Mouse (Mus musculus): ENCODE results near the gene Kif13a. TPM values are rescaled to one million over a fixed set of nuclear protein-coding genes. Genes with fewer than 3 reads are reported as not detected.

The Kif13a gene
- polyA plus RNA-seq, 1 experiment from 2014 or later: 7.9 TPM

DNA sequence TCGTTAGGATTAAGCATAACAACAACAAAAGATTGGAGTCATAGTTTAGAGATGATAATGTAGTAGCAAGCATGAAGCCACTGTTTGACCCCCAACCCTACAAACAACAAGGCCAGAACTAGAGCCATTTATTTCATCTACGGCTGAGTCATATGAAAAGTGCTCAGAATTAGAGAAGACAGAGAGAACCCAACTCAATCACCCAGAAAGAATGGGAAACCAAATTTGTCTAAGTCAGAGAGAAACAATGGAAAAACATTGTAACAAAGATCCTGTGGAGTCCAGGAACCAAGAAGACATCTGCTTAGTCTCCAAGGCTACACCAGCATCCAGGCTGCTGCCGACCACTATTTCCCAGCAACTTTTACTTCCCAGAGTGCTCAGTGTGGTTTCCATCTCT lies 19.7 kb downstream of the Kif13a start:
- Histone ChIP-seq H3K9ac (ENCODE audit: low read length) (no peak overlapping the region), H3K27ac (ENCODE audit: low read length) (no peak overlapping the region), H3K4me1 (ENCODE audit: control insufficient read depth, insufficient read depth, low read length) (peaks cover 6% of the 10 kb centered on the region; the same call in 1 of the 2 replicates), H3K27me3 (ENCODE audit: control insufficient read depth, insufficient read depth, low read length) (no peaks in the 10 kb centered on the region), H3K4me3 (replicated peaks; ENCODE audit: low read length) (no peak overlapping the region), H3K36me3 (ENCODE audit: control insufficient read depth, insufficient read depth, low read length) (no peaks in the 10 kb centered on the region), H3K9me3 (replicated peaks; ENCODE audit: control insufficient read depth, low read length) (no peaks in the 10 kb centered on the region), H3K4me2 (ENCODE audit: low read depth, low read length) (no peak overlapping the region)
- no peak for ATAC-seq (ENCODE audit: insufficient read depth, low FRiP score)
- 57% methylated on average over 3 of the region's 3 CpGs for WGBS

DNA sequence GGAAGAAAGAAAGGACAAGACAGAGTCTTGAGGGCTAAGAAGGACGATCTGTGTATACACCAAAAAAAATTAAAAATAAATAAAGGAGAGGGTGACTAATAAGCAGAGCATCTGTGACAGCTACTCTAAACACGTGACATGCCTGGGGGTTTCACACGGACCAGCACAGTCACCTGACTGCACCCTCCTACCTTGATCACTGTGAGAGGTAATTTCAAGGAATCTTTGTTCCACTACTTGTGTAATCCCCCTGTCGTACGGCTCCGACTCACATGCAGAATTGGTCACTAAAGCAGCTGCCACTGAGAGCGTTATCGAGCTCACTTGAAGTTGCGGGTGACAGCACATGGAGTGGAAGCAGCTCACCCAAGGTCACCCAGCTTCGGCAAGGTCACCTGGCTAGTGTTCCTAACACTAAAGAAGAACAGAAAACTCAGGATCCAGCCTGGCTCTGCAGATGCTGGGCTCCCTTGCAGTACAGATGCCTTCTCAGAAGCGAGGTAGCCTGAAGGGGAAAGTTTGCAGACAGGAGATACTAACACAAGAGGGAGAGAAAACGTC lies 20.6 kb downstream of the Kif13a start:
- H3K9me3 ChIP-seq (replicated peaks; ENCODE audit: control insufficient read depth, low read length): no peaks in the 10 kb centered on the region
- WGBS: 60% methylated on average over 12 of the region's 12 CpGs
- no peak for ATAC-seq (ENCODE audit: insufficient read depth, low FRiP score)
- peaks cover 6% of the 10 kb centered on the region; the same call in 1 of the 2 replicates for H3K4me1 ChIP-seq (ENCODE audit: control insufficient read depth, insufficient read depth, low read length)
- H3K27ac ChIP-seq (ENCODE audit: low read length): no peak overlapping the region
- H3K9ac ChIP-seq (ENCODE audit: low read length): no peak overlapping the region
- no peaks in the 10 kb centered on the region for H3K27me3 ChIP-seq (ENCODE audit: control insufficient read depth, insufficient read depth, low read length)
- H3K36me3 ChIP-seq (ENCODE audit: control insufficient read depth, insufficient read depth, low read length): no peaks in the 10 kb centered on the region
- no peak overlapping the region for H3K4me2 ChIP-seq (ENCODE audit: low read depth, low read length)
- no peak overlapping the region for H3K4me3 ChIP-seq (replicated peaks; ENCODE audit: low read length)

DNA sequence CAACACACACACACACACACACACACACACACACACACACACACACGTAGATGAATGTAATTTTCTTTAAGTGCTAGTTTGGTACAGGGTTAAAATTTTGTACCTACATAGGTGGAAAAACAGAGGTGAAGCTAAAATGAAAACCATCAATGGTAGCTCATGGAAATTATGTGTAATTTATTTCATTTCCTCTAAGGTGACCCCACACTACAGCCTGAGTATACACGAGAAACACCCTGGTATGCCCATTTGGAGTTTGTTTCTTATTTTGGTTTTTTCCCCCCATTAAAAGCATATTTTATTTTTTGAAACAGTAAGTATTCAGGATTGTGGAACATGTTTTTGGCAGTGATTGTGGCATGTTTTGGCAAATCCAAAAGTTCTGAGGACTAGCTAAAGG lies 21.3 kb downstream of the Kif13a start:
- 81% methylated on average over 2 of the region's 2 CpGs for WGBS
- Histone ChIP-seq H3K9ac (ENCODE audit: low read length) (no peak overlapping the region), H3K4me3 (replicated peaks; ENCODE audit: low read length) (no peak overlapping the region), H3K4me2 (ENCODE audit: low read depth, low read length) (no peak overlapping the region), H3K36me3 (ENCODE audit: control insufficient read depth, insufficient read depth, low read length) (no peaks in the 10 kb centered on the region), H3K27me3 (ENCODE audit: control insufficient read depth, insufficient read depth, low read length) (no peaks in the 10 kb centered on the region), H3K27ac (ENCODE audit: low read length) (no peak overlapping the region), H3K9me3 (replicated peaks; ENCODE audit: control insufficient read depth, low read length) (no peaks in the 10 kb centered on the region), H3K4me1 (ENCODE audit: control insufficient read depth, insufficient read depth, low read length) (peaks cover 6% of the 10 kb centered on the region; the same call in 1 of the 2 replicates)
- ATAC-seq (ENCODE audit: insufficient read depth, low FRiP score): no peak

DNA sequence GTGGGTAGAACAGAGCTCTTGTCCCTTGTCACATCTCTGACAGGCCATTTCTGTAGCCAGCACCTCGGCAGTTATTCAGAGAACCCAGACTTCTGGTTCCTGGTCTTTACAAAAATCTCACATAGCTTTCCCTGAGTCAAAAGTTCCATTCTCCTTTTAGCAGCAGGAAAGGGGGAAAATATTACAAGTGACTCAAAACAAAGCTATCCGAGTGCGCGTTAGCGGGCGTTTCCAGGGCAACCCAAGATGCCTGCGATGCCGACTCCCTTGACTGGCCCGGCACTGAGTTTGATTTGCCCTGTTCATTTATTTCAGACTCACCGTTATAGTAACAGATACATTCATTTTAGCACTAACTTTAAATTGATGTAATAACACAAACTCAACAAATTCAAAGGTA lies 21.8 kb downstream of the Kif13a start:
- Histone ChIP-seq H3K4me3 (replicated peaks; ENCODE audit: low read length) (no peak overlapping the region), H3K9me3 (replicated peaks; ENCODE audit: control insufficient read depth, low read length) (no peaks in the 10 kb centered on the region), H3K27me3 (ENCODE audit: control insufficient read depth, insufficient read depth, low read length) (no peaks in the 10 kb centered on the region), H3K4me1 (ENCODE audit: control insufficient read depth, insufficient read depth, low read length) (peaks cover 6% of the 10 kb centered on the region; the same call in 1 of the 2 replicates), H3K36me3 (ENCODE audit: control insufficient read depth, insufficient read depth, low read length) (no peaks in the 10 kb centered on the region), H3K27ac (ENCODE audit: low read length) (no peak overlapping the region), H3K4me2 (ENCODE audit: low read depth, low read length) (no peak overlapping the region), H3K9ac (ENCODE audit: low read length) (no peak overlapping the region)
- no peak for ATAC-seq (ENCODE audit: insufficient read depth, low FRiP score)
- 61% methylated on average over 10 of the region's 10 CpGs for WGBS

DNA sequence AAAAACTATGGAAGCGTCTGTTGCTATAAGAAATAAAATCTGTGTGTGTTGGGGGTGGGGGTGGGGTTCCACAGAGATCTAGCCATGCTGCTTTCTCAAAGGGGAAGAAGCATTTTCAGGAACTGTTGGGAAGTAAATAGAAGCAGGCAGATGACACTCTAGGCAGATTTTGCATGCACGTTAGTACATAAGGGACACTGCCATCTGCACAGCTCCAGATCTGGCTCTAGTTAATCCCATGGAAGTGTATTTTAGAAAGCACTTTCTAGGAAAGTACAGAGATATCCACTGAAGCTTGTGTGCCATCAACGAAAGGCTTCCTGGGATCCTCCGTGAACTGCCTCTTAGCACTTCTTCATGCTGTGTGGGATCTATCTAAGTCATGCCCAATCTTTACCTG lies 22.6 kb downstream of the Kif13a start:
- Histone ChIP-seq H3K9ac (ENCODE audit: low read length) (no peak overlapping the region), H3K36me3 (ENCODE audit: control insufficient read depth, insufficient read depth, low read length) (no peaks in the 10 kb centered on the region), H3K9me3 (replicated peaks; ENCODE audit: control insufficient read depth, low read length) (0 out of 2 replicates have a peak, but pooled peaks cover 3% of the 10 kb centered on the region), H3K27me3 (ENCODE audit: control insufficient read depth, insufficient read depth, low read length) (no peaks in the 10 kb centered on the region), H3K4me2 (ENCODE audit: low read depth, low read length) (no peak overlapping the region), H3K4me3 (replicated peaks; ENCODE audit: low read length) (no peak overlapping the region), H3K27ac (ENCODE audit: low read length) (no peak overlapping the region), H3K4me1 (ENCODE audit: control insufficient read depth, insufficient read depth, low read length) (peaks cover 6% of the 10 kb centered on the region; the same call in 1 of the 2 replicates)
- 87% methylated on average over 4 of the region's 4 CpGs for WGBS
- no peak for ATAC-seq (ENCODE audit: insufficient read depth, low FRiP score)

DNA sequence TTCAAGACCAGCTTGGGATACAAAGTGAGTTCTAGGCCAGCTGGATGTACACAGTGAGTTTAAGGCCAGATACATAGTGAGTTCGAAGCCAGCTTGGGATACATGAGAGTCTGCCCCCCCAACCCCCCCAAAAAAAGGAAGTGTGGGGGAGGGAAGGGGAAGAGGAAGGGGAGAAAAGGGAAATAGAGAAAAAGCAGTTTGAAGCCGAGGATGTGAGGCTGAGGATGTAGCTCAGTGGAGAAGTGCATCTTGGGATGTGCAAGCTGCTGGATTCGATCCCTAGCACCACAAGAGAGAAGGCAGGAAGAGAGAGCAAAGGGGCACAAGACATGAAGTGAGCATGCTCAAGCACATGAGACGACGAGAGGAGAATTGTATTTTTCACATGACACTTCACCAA lies 23.7 kb downstream of the Kif13a start:
- no peak overlapping the region for H3K4me3 ChIP-seq (replicated peaks; ENCODE audit: low read length)
- H3K4me2 ChIP-seq (ENCODE audit: low read depth, low read length): no peak overlapping the region
- 0 out of 2 replicates have a peak, but pooled peaks cover 3% of the 10 kb centered on the region for H3K9me3 ChIP-seq (replicated peaks; ENCODE audit: control insufficient read depth, low read length)
- 93% methylated on average over 5 of the region's 5 CpGs for WGBS
- no peak overlapping the region for H3K9ac ChIP-seq (ENCODE audit: low read length)
- no peaks in the 10 kb centered on the region for H3K4me1 ChIP-seq (ENCODE audit: control insufficient read depth, insufficient read depth, low read length)
- no peaks in the 10 kb centered on the region for H3K27me3 ChIP-seq (ENCODE audit: control insufficient read depth, insufficient read depth, low read length)
- H3K27ac ChIP-seq (ENCODE audit: low read length): no peak overlapping the region
- no peaks in the 10 kb centered on the region for H3K36me3 ChIP-seq (ENCODE audit: control insufficient read depth, insufficient read depth, low read length)
- no peak for ATAC-seq (ENCODE audit: insufficient read depth, low FRiP score)

DNA sequence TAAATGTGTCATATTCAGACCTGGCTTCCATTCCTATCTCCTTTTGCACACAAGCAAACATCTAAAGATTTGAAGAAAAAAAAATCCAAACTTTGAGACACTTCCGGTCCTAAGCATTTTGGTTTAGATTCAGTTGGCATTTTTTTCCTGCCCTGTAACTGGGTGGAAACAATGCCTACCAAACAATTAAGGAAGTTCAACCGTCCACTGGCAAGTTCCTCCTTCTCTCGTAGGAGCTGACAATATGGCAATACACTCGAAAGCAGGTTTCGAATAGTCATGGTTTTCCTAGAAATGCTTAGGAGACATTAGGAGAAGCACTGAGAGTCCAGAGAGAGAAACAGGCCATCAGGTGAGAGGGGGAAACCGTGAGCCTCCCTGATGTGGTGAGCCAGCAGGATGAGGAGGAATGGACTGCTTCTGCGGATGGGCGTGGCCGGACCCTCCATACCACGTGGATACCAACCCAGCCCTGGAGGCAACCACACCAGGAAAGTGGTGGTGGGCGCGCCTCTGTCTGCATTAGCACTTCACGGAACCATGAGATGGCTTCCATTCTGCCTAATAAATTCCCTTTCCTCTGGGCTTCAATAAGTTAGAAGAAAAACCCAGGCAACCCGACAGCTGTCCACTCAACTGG lies 24.6 kb downstream of the Kif13a start:
- Histone ChIP-seq H3K4me3 (replicated peaks; ENCODE audit: low read length) (no peak overlapping the region), H3K9me3 (replicated peaks; ENCODE audit: control insufficient read depth, low read length) (0 out of 2 replicates have a peak, but pooled peaks cover 3% of the 10 kb centered on the region), H3K36me3 (ENCODE audit: control insufficient read depth, insufficient read depth, low read length) (no peaks in the 10 kb centered on the region), H3K4me2 (ENCODE audit: low read depth, low read length) (no peak overlapping the region), H3K27me3 (ENCODE audit: control insufficient read depth, insufficient read depth, low read length) (no peaks in the 10 kb centered on the region), H3K27ac (ENCODE audit: low read length) (no peak overlapping the region), H3K4me1 (ENCODE audit: control insufficient read depth, insufficient read depth, low read length) (no peaks in the 10 kb centered on the region), H3K9ac (ENCODE audit: low read length) (no peak overlapping the region)
- 80% methylated on average over 14 of the region's 14 CpGs for WGBS
- ATAC-seq (ENCODE audit: insufficient read depth, low FRiP score): no peak

DNA sequence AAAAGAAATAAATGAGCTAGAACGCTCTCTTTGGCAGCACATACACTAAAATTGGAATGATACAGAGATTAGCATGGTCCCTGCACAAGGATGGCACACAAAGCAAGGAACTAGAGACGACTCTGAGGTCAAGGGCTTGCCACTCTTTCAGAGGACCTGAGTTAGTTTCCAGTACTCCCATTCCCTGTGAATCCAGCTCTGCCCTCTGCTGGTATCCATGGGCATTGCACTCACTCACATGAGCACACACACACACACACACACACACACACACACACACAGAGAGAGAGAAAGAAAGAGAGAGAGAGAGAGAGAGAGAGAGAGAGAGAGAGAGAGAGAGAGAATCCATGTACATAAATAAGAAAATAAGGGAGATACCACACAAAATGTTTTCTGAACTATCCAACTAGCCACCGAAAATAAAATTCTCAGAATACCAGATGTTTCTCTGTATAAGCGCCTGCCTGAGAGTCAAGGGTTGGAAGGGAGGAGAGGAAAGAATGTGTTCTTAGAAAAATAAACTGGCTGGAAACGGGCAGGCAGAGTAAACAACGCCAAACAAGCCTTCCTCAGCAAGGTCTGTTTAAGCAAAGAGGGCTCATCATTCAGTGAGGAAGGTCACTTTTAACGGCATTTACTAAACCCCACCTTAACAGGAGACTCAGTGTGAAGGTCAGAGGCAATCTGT lies 27.0 kb downstream of the Kif13a start:
- no peaks in the 10 kb centered on the region for H3K27me3 ChIP-seq (ENCODE audit: control insufficient read depth, insufficient read depth, low read length)
- no peak overlapping the region for H3K27ac ChIP-seq (ENCODE audit: low read length)
- 0 out of 2 replicates have a peak, but pooled peaks cover 3% of the 10 kb centered on the region for H3K9me3 ChIP-seq (replicated peaks; ENCODE audit: control insufficient read depth, low read length)
- no peak overlapping the region for H3K9ac ChIP-seq (ENCODE audit: low read length)
- ATAC-seq (ENCODE audit: insufficient read depth, low FRiP score): no peak
- H3K4me2 ChIP-seq (ENCODE audit: low read depth, low read length): no peak overlapping the region
- H3K4me3 ChIP-seq (replicated peaks; ENCODE audit: low read length): no peak overlapping the region
- peaks cover 5% of the 10 kb centered on the region for H3K4me1 ChIP-seq (ENCODE audit: control insufficient read depth, insufficient read depth, low read length)
- H3K36me3 ChIP-seq (ENCODE audit: control insufficient read depth, insufficient read depth, low read length): no peaks in the 10 kb centered on the region
- 74% methylated on average over 7 of the region's 7 CpGs for WGBS

DNA sequence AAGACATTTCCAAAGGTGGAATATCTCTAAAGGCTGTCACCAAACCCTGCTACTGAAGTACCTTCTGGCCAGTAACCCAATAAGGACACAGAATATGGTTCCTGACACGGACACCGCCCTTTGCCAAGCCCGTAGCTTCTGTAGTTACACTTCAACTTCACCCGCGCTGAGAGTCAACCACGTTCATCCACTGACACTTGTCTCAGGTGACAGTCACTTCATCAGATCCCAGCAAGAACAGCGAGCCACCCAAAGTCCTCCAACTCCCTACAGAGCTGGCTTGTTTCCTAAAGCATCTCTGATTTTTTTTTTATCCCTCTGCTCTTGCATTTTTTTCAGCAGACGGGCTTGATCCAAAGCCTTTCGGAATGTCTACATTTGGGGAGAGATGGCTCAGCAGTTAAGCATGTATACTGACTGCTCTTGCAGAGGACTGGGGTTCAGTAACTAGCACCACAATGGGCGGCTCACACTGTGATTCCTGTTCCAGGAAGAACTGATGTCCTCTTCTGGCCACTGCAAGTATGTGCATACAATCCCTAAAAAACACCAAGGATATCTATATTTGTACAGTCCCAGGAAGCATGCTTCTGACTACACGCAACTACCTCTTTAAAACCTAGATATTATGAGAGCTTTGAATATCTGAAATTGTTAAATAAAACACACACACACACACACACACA lies 28.7 kb downstream of the Kif13a start:
- Histone ChIP-seq H3K9me3 (replicated peaks; ENCODE audit: control insufficient read depth, low read length) (0 out of 2 replicates have a peak, but pooled peaks cover 3% of the 10 kb centered on the region), H3K4me3 (replicated peaks; ENCODE audit: low read length) (no peak overlapping the region), H3K4me1 (ENCODE audit: control insufficient read depth, insufficient read depth, low read length) (peaks cover 5% of the 10 kb centered on the region), H3K27ac (ENCODE audit: low read length) (no peak overlapping the region), H3K4me2 (ENCODE audit: low read depth, low read length) (no peak overlapping the region), H3K9ac (ENCODE audit: low read length) (no peak overlapping the region), H3K27me3 (ENCODE audit: control insufficient read depth, insufficient read depth, low read length) (no peaks in the 10 kb centered on the region; the same call in 1 of the 2 replicates), H3K36me3 (ENCODE audit: control insufficient read depth, insufficient read depth, low read length) (no peaks in the 10 kb centered on the region)
- no peak for ATAC-seq (ENCODE audit: insufficient read depth, low FRiP score)
- 92% methylated on average over 11 of the region's 11 CpGs for WGBS
